Mouse (Mus musculus) lung, embryonic 16.5 days (tissue): ENCODE measurements around the gene Pde5a. TPM values are rescaled to one million over a fixed set of nuclear protein-coding genes. Genes with fewer than 3 reads are reported as not detected.

Source experiments
- ATAC-seq: fragments of 200-750 bp; cut with Nextera tagmentation; 2 replicates; pipeline ENCODE4 v1.8.0; 2017; ENCODE audit warnings: low read depth, mild to moderate bottlenecking, moderate library complexity
- H3K27ac ChIP-seq: fragments of 300-500 bp; sonication (generic); 2 replicates; pipeline ENCODE4 v1.5.1; 2014; ENCODE audit warnings: mild to moderate bottlenecking, control low read depth, low read length
- H3K27me3 ChIP-seq: fragments of 300-500 bp; sonication (generic); 2 replicates; pipeline ENCODE4 v1.6.1; 2014; ENCODE audit warnings: low read depth, low read length, mixed read lengths; ENCODE audit not compliant: control insufficient read depth, insufficient read depth
- H3K36me3 ChIP-seq: fragments of 300-500 bp; sonication (generic); 2 replicates; pipeline ENCODE4 v1.6.1; 2014; ENCODE audit warnings: low read length; ENCODE audit not compliant: control insufficient read depth, insufficient read depth
- H3K4me1 ChIP-seq: fragments of 300-500 bp; sonication (generic); replicated peaks from 2 replicates; pipeline ENCODE4 v1.6.1; 2014; ENCODE audit warnings: low read length, mixed read lengths; ENCODE audit not compliant: control insufficient read depth, insufficient read depth
- H3K4me2 ChIP-seq: fragments of 300-500 bp; sonication (generic); 2 replicates; pipeline ENCODE4 v1.6.1; 2014; ENCODE audit warnings: low read depth, low read length, control low read depth
- H3K4me3 ChIP-seq: fragments of 300-500 bp; sonication (generic); 2 replicates; pipeline ENCODE4 v1.5.1; 2014; ENCODE audit warnings: mild to moderate bottlenecking, low read length, control low read depth
- H3K9ac ChIP-seq: fragments of 300-500 bp; sonication (generic); 2 replicates; pipeline ENCODE4 v1.6.1; 2014; ENCODE audit warnings: low read length, control low read depth
- H3K9me3 ChIP-seq: fragments of 300-500 bp; sonication (generic); 2 replicates; pipeline ENCODE4 v1.6.1; 2016; ENCODE audit warnings: low read length; ENCODE audit not compliant: control insufficient read depth
- WGBS: fragments of 180-500 bp; shearing (Covaris S2); extraction: QIAGEN DNeasy Blood & Tissue Kit; methylation state at CpG from one replicate; pipeline ENCODE4 v1.1.7; 2014; 5-methylcytosine and 5-hydroxymethylcytosine counted together
- polyA plus RNA-seq: library from polyadenylated mRNA; unstranded; fragments of >200 nt; fragmentation: Nextera tagmentation; extraction: Ambion mirVana; gene quantifications from 2 replicates; pipeline ENCODE4 v1.2.1, GENCODE M21; 2015

The Pde5a gene
- polyA plus RNA-seq, 1 experiment from 2014 or later: 24.7 TPM

DNA sequence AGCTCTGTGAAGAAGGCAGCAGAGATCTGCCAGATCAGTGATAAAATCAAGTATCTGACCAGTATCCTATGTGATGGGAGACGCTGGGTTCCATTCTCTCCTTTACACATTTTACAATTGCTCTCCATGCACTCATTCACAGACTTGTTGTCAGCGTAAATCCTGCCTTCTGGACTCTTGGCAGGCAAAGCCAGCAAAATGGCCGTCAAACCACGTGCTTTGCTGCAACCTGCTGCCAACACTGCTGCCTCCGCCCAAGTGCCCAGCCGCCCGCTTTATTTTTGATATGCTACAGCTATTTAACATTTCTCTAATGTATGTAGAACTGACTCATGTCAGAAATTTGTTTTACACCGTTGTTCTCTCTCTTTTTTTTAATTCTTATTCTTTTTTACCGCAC, 59.6 kb downstream of the Pde5a start:
- Histone ChIP-seq H3K4me1 (no peaks in the 10 kb centered on the region), H3K9ac (no peak overlapping the region), H3K4me2 (no peak overlapping the region), H3K27me3 (no peaks in the 10 kb centered on the region), H3K36me3 (peaks cover 16% of the 10 kb centered on the region), H3K9me3 (peaks cover 4% of the 10 kb centered on the region; the same call in 1 of the 2 replicates), H3K27ac (no peak overlapping the region), H3K4me3 (no peak overlapping the region)
- ATAC-seq: no peak
- WGBS: 88% methylated on average over 9 of the region's 9 CpGs

DNA sequence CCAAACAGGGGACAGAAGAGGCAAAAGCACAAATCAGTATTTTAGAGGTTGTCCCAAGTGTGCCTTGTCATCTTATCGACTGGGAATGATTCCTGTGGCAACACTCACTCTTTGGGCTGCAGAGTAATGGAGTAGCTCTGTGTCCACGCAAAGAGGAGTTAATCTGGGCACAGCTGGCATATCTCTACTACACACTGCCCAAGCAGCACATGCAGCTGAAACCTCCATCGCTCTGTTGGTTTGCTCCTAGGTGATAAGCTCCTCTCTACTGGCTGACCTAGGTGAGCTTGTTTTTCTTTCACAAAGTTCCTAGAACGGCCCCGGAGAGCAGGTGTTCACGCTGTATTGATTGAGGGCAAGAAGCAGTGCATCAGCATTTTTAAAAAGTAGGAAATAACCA, 60.8 kb downstream of the Pde5a start:
- no peak for ATAC-seq
- Histone ChIP-seq H3K4me1 (no peaks in the 10 kb centered on the region), H3K9ac (no peak overlapping the region), H3K36me3 (peaks cover 16% of the 10 kb centered on the region), H3K27me3 (no peaks in the 10 kb centered on the region), H3K4me2 (no peak overlapping the region), H3K9me3 (peaks cover 4% of the 10 kb centered on the region; the same call in 1 of the 2 replicates), H3K27ac (no peak overlapping the region), H3K4me3 (no peak overlapping the region)
- 92% methylated on average over 6 of the region's 6 CpGs for WGBS

DNA sequence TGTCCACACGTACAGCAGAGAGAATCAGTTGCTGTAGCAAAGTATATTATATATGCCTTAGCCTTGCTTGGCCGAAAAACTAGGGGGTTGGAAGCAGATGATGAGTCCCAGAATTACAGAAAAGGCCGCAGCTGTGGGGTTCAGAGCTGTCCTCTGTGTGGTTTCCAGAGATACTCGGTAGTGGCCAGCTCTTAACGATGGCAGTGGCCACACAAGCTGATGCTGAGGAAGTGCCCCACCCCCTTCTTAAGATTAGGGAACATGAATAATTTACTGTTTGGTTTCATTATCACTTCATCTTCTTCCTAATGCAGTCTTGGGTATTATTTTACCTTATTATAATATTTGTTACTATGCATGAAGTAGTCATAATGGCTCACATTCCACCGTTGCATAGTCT, 71.3 kb downstream of the Pde5a start:
- H3K9ac ChIP-seq: no peak overlapping the region
- no peak overlapping the region for H3K27ac ChIP-seq
- ATAC-seq: no peak
- peaks cover 3% of the 10 kb centered on the region; the same call in 1 of the 2 replicates for H3K4me1 ChIP-seq
- 71% methylated on average over 6 of the region's 6 CpGs for WGBS
- peaks cover 19% of the 10 kb centered on the region for H3K36me3 ChIP-seq
- H3K27me3 ChIP-seq: no peaks in the 10 kb centered on the region
- no peak overlapping the region for H3K4me3 ChIP-seq
- no peak overlapping the region for H3K4me2 ChIP-seq
- H3K9me3 ChIP-seq: no peaks in the 10 kb centered on the region

DNA sequence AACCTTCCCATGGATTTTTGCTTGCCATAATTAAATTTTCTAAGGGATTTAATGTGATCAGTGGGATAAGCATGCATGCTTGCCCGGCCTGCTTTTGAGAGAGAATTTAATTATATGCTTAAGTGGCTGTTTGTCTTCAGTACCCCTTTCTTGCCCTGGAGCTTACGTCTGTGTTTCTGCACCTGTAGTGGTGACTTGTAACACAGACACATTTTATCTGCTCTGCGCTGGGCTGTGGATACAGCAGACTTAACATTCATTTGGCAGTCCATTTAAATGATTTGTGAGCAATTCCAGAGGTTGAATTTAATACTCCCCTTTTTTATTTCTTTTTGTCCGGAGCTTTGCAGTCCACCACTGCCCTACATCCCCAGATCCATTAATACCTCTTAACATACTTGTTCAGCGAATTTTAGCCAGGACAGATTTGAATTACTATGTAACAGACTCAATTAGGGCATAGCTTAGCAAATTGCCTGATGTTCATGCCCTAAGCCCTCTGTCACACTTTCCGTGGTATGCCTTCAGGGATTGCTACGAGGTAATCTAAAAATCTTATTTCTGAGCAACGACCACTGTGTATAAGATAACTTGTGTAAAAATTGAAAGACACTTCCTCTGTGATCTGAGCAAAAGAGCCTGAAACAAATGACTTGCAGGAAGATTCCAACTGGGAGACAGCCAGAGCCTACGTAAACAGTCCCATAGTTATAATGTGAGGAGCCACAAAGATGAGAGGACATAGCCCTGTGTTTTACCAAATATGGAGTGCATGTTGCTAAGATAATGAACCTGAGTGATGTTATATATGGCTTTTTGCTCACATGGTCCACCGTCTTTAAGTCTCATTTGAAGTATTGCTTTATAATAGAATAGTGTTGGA, 72.0 kb downstream of the Pde5a start:
- Histone ChIP-seq H3K4me3 (no peak overlapping the region), H3K9me3 (no peaks in the 10 kb centered on the region), H3K36me3 (peaks cover 15% of the 10 kb centered on the region), H3K9ac (no peak overlapping the region), H3K27ac (peak overlapping the region; percentile 6; the same call in 1 of the 2 replicates), H3K4me1 (peaks cover 3% of the 10 kb centered on the region; the same call in 1 of the 2 replicates), H3K27me3 (no peaks in the 10 kb centered on the region), H3K4me2 (no peak overlapping the region)
- 55% methylated on average over 10 of the region's 10 CpGs for WGBS
- peak; percentile 54; the same call in 1 of the 2 replicates for ATAC-seq

DNA sequence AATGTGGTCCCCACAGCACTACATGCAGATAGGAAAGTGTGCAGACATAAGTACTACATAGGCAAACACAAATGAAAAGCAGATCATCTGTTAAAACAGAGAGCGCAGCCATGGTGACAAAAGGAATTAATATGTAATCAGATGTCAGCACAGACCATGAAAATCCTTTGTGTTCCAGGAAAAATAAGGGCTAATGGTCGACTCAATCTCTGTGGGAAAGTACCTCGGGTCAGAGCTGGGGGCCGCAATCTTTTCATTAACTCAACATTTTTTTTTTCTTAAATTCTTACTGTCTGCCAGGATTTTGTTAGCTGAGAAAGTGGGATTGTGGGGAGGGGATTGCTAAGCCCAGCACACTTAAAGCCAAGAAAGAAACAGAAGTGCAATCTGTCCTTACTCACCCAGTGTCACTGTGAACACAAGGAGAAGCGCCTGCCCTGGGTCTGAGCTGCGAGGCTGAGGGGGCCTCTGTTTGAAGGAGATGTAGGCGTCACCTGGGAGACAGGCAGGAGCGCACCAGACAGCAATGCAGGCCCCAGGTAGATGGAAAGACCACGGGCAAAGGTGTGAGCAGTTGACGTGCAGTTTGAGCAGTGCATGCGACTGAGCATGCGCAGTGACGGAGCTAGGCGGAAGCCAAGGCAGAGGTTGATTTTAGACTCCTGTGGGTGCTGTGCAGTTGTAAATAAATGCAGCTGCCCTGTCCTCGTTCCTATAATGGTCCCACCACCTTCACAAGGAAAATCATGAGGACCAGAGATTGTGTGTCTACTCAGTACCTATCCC, 72.9 kb downstream of the Pde5a start:
- 74% methylated on average over 15 of the region's 15 CpGs for WGBS
- no peak overlapping the region for H3K4me2 ChIP-seq
- H3K27ac ChIP-seq: peak overlapping the region; percentile 72
- no peaks in the 10 kb centered on the region for H3K27me3 ChIP-seq
- H3K4me3 ChIP-seq: no peak overlapping the region
- no peak overlapping the region for H3K9ac ChIP-seq
- peaks cover 3% of the 10 kb centered on the region; the same call in 1 of the 2 replicates for H3K4me1 ChIP-seq
- no peaks in the 10 kb centered on the region for H3K9me3 ChIP-seq
- H3K36me3 ChIP-seq: peaks cover 15% of the 10 kb centered on the region
- peak; percentile 56; the same call in 1 of the 2 replicates for ATAC-seq

DNA sequence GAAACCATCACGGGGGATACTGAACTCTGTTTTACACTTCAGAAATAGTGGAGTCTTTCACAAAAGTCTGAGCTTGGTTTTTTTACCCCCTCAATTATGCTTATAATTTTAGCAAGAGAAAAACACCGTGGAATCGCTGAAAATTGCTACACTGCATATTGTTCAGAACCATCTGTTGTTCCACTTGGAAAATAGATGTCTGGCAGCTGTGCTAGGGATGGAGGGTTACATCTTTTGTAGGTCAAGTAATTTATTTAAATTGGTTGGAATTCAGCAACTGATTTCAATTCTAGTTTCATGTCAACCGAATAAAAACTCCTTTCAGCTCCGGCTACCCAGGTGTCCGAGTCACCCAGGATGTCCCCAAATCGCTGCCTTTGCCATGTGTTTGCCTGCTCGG, 78.6 kb downstream of the Pde5a start:
- 88% methylated on average over 8 of the region's 8 CpGs for WGBS
- H3K27me3 ChIP-seq: no peaks in the 10 kb centered on the region

DNA sequence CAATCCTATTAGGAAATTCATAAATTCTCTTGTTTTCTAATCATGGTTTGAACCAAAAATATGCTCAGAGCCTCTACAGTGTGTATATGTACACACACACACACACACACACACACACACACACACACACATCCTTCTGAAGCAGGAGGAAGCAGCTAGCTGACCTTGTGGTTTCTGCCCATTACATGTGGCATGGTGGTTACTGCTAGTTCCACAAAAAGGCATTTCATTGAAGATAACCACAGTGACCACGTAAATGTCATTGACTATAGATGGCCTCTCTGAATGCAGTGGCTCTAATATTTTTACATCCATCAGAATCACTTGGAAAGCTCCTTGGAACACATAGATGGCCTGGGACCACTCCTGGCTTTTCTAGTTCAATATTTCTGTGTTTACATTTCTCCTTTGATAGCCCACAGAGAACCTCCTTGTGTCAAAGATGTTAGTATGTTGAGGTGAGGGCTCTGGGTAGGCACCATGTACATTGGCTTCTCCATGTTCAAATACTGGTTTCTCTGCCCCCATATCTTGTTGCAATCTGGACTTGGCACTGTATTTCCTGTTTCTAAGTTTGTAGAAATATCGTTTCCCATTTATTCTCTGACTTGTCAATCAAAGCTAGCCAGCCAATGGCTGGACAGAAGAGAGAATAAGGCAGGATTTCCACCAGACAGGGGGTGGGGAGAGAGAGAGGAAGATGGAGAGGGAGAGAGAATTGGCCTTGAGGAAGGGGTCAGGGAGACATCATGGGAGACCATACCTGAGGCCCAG, 81.5 kb downstream of the Pde5a start:
- H3K27ac ChIP-seq: no peak overlapping the region
- WGBS: 86% methylated on average over 2 of the region's 2 CpGs
- no peak overlapping the region for H3K9ac ChIP-seq
- no peak overlapping the region for H3K4me3 ChIP-seq
- no peaks in the 10 kb centered on the region for H3K27me3 ChIP-seq
- no peaks in the 10 kb centered on the region for H3K9me3 ChIP-seq
- H3K4me1 ChIP-seq: peaks cover 4% of the 10 kb centered on the region; the same call in 1 of the 2 replicates
- H3K4me2 ChIP-seq: no peak overlapping the region
- H3K36me3 ChIP-seq: peaks cover 5% of the 10 kb centered on the region
- no peak for ATAC-seq

More for the DNA sequence above, 78.6 kb downstream of the Pde5a start:
- Histone ChIP-seq H3K9me3 (no peaks in the 10 kb centered on the region), H3K27ac (no peak overlapping the region), H3K9ac (no peak overlapping the region), H3K4me3 (no peak overlapping the region), H3K36me3 (peaks cover 14% of the 10 kb centered on the region), H3K4me2 (no peak overlapping the region), H3K4me1 (no peaks in the 10 kb centered on the region)
- no peak for ATAC-seq

DNA sequence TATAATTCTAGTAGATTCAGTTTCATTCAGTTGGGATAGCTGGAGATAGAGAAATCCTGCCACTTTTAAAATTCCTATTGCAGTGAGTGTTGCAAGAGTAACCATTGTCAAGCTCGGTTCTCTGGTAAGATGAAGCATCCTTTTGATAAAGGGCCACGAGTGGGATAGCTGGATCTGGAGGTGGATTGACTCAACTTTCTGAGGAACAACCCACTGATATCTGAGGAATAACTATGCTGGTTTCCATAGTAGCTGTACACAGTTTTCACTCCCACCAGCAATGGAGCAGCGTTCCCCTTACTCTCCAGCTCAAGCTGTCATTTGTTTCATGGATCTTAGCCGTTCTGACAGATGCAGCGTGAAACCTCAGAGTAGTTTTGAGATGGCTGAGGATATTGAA, 82.2 kb downstream of the Pde5a start:
- 75% methylated on average over 5 of the region's 5 CpGs for WGBS
- no peak for ATAC-seq
- no peak overlapping the region for H3K4me3 ChIP-seq

More for the DNA sequence above, 82.2 kb downstream of the Pde5a start:
- H3K4me2 ChIP-seq: no peak overlapping the region
- no peaks in the 10 kb centered on the region for H3K9me3 ChIP-seq
- no peak overlapping the region for H3K9ac ChIP-seq
- peaks cover 4% of the 10 kb centered on the region; the same call in 1 of the 2 replicates for H3K4me1 ChIP-seq
- H3K27me3 ChIP-seq: no peaks in the 10 kb centered on the region
- peaks cover 3% of the 10 kb centered on the region for H3K36me3 ChIP-seq
- H3K27ac ChIP-seq: no peak overlapping the region
